Mouse (Mus musculus): Measurements from ENCODE around the gene Tmem107.

- TF ChIP-seq POLR2A (IDR thresholded peaks at IDR 0.05; ENCODE audit: control insufficient read depth, extremely low read depth, insufficient read depth, low read length, poor library complexity) (no peak), CTCF (IDR thresholded peaks at IDR 0.05; ENCODE audit: borderline replicate concordance, control insufficient read depth, extremely low read depth, insufficient read depth, low read length, poor library complexity) (no peak)
These were observed 15.0 kb downstream of the Tmem107 start for GRCm38 (mm10) chr11:69085608-69086007.
